ENCODE assay signal across 13 mouse cellular contexts in the genomic region with DNA sequence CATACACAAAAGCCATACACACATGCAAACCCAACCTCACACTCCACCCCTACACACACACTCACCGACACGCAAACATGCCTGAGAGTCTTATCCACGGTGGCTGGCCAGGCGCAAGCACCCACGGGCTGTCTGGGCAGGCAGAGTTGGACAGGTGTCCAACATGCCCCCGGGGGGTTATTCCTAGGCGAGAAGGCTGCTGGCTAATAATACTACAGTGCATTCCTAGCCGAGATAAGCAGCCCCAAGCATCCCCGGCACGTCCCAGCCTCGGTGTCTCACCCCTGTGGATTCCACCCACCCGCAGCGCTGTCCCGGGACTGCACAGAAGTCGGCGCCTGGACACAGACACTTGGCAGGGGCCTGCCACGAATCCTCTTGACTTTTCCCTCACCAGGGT.
DNase-seq lines count a peak whose midpoint lies in the region; TF ChIP-seq lines count a peak whose summit lies in the region.
"Had no signal": no experiment of that assay in that cellular context is flagged by ENCODE, and none has a peak within 500 bp of the region (broad histone marks: within the 10 kb centered on the region; RNA-seq: fewer than 3 reads in every experiment).

No protein-coding gene starts in this region.

- 62% methylated on average over 17 of the region's 17 CpGs for WGBS in lung, adult 2 months
- 24% methylated on average over 17 of the region's 17 CpGs for WGBS in heart, embryonic 10.5 days

- H3K4me3 ChIP-seq in lung, adult 2 months (replicated peaks; ENCODE audit: extremely low read depth, low read depth, low read length): no peak overlapping the region
- H3K4me3 ChIP-seq in heart, embryonic 10.5 days: peak overlapping the region; percentile 37
- H3K4me3 ChIP-seq: forebrain, embryonic 10.5 days; midbrain, embryonic 13.5 days had no signal

- DNase-seq in lung, adult 18-20 months: peak; percentile 52 to 55
- DNase-seq in lung, adult 2 months: no peak
- DNase-seq in heart, embryonic 10.5 days (ENCODE audit: low spot score): peak; percentile 89
- peak; percentile 36 to 63 for DNase-seq in heart, postnatal 36 days
- DNase-seq in lung, postnatal 36 days: peak; percentile 49
- DNase-seq in layer of hippocampus, postnatal 36 days: no peak
- no peak for DNase-seq in frontal cortex, adult 2 months (ENCODE audit: extremely low spot score in 1 of 2, low spot score in 1 of 2)
- no peak for DNase-seq in cerebellum, adult 18-20 months
- DNase-seq: cerebellum, adult 2 months; left cerebral cortex, postnatal 4 days; thymus, postnatal 14 days had no signal

- no peaks in the 10 kb centered on the region for H3K9me3 ChIP-seq in heart, embryonic 10.5 days
- H3K9me3 ChIP-seq: forebrain, embryonic 10.5 days; midbrain, embryonic 13.5 days had no signal

- no peak for TF ChIP-seq POLR2A in lung, adult 2 months (IDR thresholded peaks at IDR 0.05; ENCODE audit: borderline replicate concordance, extremely low read depth, low read depth, low read length)

- no peak for TF ChIP-seq CTCF in lung, adult 2 months (IDR thresholded peaks at IDR 0.05; ENCODE audit: insufficient read depth, low read length)

- intact Hi-C loops in heart, postnatal 36 days (cut with DNase I): no loop called here

- no peaks in the 10 kb centered on the region for H3K27me3 ChIP-seq in heart, embryonic 10.5 days (ENCODE audit: insufficient read depth, poor library complexity, severe bottlenecking)
- H3K27me3 ChIP-seq: midbrain, embryonic 13.5 days had no signal

- peaks cover 13% of the 10 kb centered on the region for H3K4me1 ChIP-seq in lung, adult 2 months (ENCODE audit: control insufficient read depth, insufficient read depth, low read length)
- peaks cover 87% of the 10 kb centered on the region for H3K4me1 ChIP-seq in heart, embryonic 10.5 days
- H3K4me1 ChIP-seq: midbrain, embryonic 13.5 days had no signal

- H3K27ac ChIP-seq in heart, embryonic 10.5 days: peak overlapping the region; percentile 83
- H3K27ac ChIP-seq: forebrain, embryonic 10.5 days; midbrain, embryonic 13.5 days had no signal

- no peaks in the 10 kb centered on the region for H3K36me3 ChIP-seq in heart, embryonic 10.5 days
- H3K36me3 ChIP-seq: forebrain, embryonic 10.5 days; midbrain, embryonic 13.5 days had no signal

Comparison
In these comparisons a context has a peak if more than half of its experiments do, and no peak if none do; other contexts are left out.
1. DNase-seq: peak in lung, adult 18-20 months (2 of 2), heart, embryonic 10.5 days (single experiment), heart, postnatal 36 days (2 of 2) and lung, postnatal 36 days (single experiment); none in lung, adult 2 months (single experiment), layer of hippocampus, postnatal 36 days (0 of 2), frontal cortex, adult 2 months (0 of 2) and cerebellum, adult 18-20 months (0 of 2).